ENCODE assay signal across 19 mouse cellular contexts in the genomic region with DNA sequence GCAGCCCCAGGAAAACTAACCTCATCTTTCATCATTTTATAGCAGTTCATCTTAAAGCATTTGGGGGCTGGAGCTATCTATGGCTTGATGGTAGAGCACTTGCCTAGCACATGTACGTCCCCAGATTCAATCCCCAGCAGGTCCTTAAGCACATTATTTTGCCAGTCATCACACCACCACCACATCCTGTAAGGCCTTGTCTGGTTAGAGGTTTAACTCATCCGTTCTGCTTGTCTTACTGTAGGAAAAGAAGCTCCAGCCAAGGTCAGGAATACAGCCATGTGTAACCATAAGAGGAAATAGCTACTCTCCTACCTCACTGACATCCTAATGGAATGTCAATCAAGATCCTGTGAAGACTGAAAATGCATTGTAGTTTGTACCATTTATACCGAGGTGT.
"Had no signal": no experiment of that assay in that cellular context is flagged by ENCODE, and none has a peak within 500 bp of the region (broad histone marks: within the 10 kb centered on the region; RNA-seq: fewer than 3 reads in every experiment).

No protein-coding gene starts in this region.

- DNase-seq: lung, adult 18-20 months; lung, embryonic 14.5 days; lung, postnatal 10 days; lung, postnatal 4 days; midbrain, embryonic 14.5 days; retina, postnatal 1 day; right cerebral cortex, adult 18-20 months; right cerebral cortex, postnatal 25 days; right cerebral cortex, postnatal 4 days; thymus, adult 2 months; thymus, postnatal 25 days; thymus, postnatal 4 days had no signal

- H3K9me3 ChIP-seq: midbrain, embryonic 10.5 days; midbrain, embryonic 12.5 days; neural tube, embryonic 13.5 days; neural tube, embryonic 15.5 days; stomach, embryonic 15.5 days had no signal

- H3K4me1 ChIP-seq: midbrain, embryonic 10.5 days; midbrain, embryonic 12.5 days; neural tube, embryonic 13.5 days; neural tube, embryonic 15.5 days; stomach, embryonic 15.5 days had no signal

- H3K4me2 ChIP-seq: lung, embryonic 14.5 days; midbrain, embryonic 12.5 days; neural tube, embryonic 13.5 days; neural tube, embryonic 15.5 days; stomach, embryonic 15.5 days had no signal

- H3K4me3 ChIP-seq: midbrain, embryonic 10.5 days; midbrain, embryonic 12.5 days; myocyte; neural tube, embryonic 13.5 days; neural tube, embryonic 15.5 days; stomach, embryonic 15.5 days had no signal

- H3K27me3 ChIP-seq: midbrain, embryonic 12.5 days; neural tube, embryonic 13.5 days; neural tube, embryonic 15.5 days; stomach, embryonic 15.5 days had no signal

- H3K27ac ChIP-seq: midbrain, embryonic 10.5 days; midbrain, embryonic 12.5 days; neural tube, embryonic 13.5 days; neural tube, embryonic 15.5 days; stomach, embryonic 15.5 days; stomach, postnatal 0 days had no signal

- H3K9ac ChIP-seq: lung, embryonic 14.5 days; midbrain, embryonic 12.5 days; neural tube, embryonic 13.5 days; neural tube, embryonic 15.5 days; stomach, embryonic 15.5 days had no signal
